Mouse (Mus musculus): ENCODE data around the gene Zfp428. TPM values are rescaled to one million over a fixed set of nuclear protein-coding genes. Genes with fewer than 3 reads are reported as not detected.

Gene Zfp428
- 16.5 and 16.7 TPM in 2 replicates for polyA plus RNA-seq (2015; fragmentation: Nextera tagmentation; extraction: Ambion mirVana)

GRCm38 (mm10) chr7:24506838-24507725, at the start of gene Zfp428:
Gene Zfp428 (plus strand): TSS chr7:24507006.
- peak; percentile 57 for DNase-seq (ENCODE audit: low spot score)

- peak; percentile 92 for DNase-seq (ENCODE audit: low spot score)
Observed at GRCm38 (mm10) chr7:24457726-24458370, 49.0 kb upstream of the Zfp428 start.

GRCm38 (mm10) chr7:24459440-24459839, 47.4 kb upstream of the Zfp428 start:
- DNase-seq (ENCODE audit: low spot score) = no peak

DNA sequence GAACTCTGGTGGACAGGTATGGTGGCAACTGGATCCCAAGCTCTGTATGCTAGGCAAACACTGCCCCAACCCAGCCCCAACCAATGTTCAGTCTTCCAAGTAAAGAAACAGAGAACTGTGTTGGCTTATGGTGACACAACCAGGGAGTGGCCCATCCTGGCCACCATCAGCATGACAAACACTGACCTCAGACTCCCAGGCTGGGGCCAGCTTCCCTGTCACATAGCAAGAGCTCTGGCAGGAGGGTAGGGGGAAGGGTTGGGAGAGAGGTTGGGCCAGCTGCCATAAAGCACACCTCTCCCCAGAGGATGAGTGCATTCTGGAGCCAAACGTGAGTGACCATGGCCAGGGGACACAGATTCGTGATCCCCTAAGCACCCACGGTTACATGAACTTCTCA, 47.0 kb upstream of the Zfp428 start:
- no peak for DNase-seq (ENCODE audit: low spot score)

- DNase-seq (ENCODE audit: low spot score) = no peak
Observed at GRCm38 (mm10) chr7:24461376-24462051, 45.3 kb upstream of the Zfp428 start.

DNA sequence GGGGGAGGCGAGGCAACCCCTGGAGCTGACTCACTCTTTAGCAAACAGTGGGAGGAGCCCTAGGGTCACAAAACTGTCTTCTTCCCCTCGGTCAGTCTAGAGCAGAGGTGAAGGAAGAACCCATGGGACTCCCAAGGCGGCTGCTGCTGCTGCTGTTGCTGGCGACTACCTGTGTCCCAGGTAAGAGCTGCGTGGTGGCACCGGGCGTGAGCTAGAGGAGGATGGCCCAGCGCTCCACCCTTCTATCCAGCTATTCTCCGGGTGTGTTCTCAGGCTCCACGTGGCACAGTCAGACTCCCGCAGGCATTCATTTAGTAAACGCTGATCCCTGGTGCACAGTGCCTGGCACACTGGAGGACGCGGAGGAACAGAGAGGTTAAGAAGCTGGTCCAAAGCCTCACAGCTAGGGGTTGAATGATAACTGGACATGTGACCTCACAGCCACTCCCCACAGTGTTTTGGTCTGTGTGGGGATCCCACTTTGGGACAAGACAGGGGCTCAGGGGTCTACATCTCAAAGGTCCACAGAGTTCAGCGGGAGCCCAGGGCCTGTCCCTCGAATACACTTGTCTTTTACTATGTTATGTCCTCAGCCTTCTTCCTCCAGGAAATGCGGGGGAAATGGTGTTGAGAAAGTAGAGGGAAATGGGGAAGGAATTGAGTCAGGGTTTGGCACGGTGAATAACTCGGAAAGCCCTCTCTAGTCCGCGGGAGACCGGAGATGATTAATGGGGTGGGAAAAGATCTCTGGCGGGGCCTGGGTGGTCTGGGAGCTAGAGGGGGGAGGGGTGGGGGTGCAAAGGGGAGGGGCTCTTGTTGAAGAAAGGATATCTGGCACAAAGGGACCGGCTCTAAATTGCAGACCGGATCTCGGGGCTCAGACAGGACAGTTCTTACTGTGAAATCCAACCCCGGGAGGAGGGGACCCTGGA, 44.2 kb upstream of the Zfp428 start, which contains the start of gene Plaur:
Plaur (plus strand) TSS at position 97 of the 932 bp plus-strand sequence.
- DNase-seq (ENCODE audit: low spot score) = no peak

GRCm38 (mm10) chr7:24466835-24467234, 40.0 kb upstream of the Zfp428 start:
- no peak for DNase-seq (ENCODE audit: low spot score)

DNA sequence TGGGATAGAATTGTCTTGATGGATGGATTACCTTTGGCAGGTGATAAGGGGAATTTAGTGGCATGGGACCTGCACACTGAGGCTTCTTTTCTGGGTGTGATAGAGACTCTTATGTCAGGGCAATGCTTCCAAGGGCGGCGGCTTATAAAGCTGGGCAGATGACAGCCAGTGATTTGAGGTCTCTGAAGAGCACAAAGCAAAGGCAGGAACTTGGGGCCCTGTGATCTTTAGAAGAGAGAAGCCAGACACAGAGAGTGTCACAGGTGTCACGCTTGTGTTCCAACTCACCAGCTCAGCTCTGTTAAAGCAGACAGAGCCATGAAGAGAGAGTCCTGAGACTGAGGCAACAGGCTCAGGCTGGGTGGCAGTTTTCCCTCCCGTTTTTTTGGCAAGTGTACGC, 38.9 kb upstream of the Zfp428 start:
- peak; percentile 81 for DNase-seq (ENCODE audit: low spot score)

- no peak for DNase-seq (ENCODE audit: low spot score)
Observed at GRCm38 (mm10) chr7:24469126-24469525, 37.7 kb upstream of the Zfp428 start.

DNA sequence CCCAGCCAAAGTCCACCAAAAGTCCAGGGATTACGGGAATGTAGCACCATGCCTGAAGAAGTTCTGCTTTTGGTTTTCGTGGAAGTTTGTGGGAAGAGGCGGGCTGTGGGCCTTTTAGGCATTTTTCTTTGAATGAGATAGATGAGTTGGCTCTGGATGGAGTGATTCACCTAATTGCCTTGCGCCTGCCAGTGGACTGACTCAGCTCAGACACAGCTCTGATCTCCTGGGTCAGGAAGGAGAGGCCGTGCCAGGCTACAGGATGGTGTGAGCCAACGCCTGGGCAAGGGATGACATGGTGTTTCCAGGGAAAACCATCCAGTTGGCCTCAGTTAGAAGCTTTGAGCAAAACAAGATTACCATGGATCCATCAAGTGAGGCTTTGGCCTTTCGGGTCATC, 36.5 kb upstream of the Zfp428 start:
- no peak for DNase-seq (ENCODE audit: low spot score)

DNA sequence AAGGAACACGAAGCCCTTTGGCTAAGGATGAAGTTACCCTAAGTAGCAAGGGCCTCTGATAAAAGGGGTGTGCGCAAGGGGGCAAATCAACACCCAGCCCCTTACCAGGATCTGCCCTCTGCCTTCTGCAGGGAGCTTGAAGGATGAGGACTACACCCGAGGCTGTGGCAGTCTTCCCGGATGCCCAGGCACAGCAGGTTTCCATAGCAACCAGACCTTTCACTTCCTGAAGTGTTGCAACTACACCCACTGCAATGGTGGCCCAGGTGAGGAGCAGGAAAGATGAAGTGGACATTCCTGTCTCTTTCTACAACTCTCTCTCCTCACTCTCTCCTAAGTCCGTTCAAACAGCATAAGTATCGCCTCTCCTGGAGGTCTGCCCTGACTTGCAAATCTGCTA, 34.4 kb upstream of the Zfp428 start:
- DNase-seq (ENCODE audit: low spot score) = no peak

DNA sequence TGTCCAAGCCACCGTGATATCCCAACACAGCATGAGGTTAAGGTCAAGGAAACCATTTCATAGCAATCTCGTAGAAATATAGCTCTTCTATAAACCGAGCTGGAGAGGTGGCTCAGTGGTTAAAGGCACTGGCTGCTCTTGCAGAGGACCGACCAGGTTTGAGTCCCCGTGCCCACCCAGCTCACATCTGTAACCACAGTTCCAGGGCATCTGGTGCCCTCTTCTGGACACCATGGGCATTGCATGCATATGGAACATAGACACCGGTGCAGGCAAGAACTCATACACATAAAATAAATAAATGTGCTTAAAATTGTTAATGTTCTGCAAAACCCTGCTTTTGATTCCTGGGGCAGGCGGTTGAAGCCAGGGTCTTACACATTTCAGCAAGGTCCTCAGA, 33.9 kb upstream of the Zfp428 start:
- DNase-seq (ENCODE audit: low spot score) = peak; percentile 60

- peak; percentile 58 for DNase-seq (ENCODE audit: low spot score)
Observed at GRCm38 (mm10) chr7:24473913-24474529, 32.8 kb upstream of the Zfp428 start.

- no peak for DNase-seq (ENCODE audit: low spot score)
Observed at GRCm38 (mm10) chr7:24474811-24475506, 31.8 kb upstream of the Zfp428 start.

DNA sequence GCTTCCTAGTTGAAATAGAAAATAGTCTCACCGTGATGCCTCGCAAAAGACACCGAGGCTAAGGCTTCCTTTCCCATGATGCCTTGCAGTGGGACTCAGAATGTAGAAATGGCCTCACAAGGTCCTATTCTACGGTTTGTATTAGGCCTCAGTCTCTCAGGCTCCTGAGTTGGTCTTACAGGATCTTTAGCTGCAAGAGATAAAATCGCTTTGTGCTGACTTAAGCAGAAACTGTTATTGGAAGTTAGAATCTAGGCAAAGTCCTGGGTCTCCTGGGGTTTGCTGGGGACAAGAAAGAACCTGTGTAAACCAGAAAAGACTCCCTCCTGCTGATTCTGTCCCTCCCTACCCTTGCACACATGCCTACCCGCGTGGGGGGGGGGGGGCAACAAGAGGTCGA, 30.5 kb upstream of the Zfp428 start:
- no peak for DNase-seq (ENCODE audit: low spot score)

- DNase-seq (ENCODE audit: low spot score) = no peak
Observed at GRCm38 (mm10) chr7:24476856-24477255, 29.9 kb upstream of the Zfp428 start.

DNA sequence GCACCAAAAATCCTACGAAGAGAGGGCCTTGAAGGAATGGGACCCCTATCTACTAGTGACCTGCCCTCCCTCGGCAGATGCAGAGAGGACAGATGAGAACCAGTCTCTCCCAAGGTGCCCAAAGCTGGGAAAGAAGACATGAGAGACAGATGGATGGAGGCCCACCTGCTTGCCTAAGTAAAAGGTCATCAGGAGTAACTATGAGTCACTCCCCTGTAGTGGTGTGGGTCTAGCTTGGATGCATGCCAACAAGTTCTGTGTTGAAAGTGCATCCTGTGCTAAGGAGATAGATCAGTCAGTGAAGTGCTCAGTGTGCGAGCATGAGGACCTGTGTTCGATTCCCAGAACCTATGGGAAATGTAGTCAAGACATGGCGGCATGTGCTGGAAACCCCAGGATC, 27.9 kb upstream of the Zfp428 start:
- no peak for DNase-seq (ENCODE audit: low spot score)

DNA sequence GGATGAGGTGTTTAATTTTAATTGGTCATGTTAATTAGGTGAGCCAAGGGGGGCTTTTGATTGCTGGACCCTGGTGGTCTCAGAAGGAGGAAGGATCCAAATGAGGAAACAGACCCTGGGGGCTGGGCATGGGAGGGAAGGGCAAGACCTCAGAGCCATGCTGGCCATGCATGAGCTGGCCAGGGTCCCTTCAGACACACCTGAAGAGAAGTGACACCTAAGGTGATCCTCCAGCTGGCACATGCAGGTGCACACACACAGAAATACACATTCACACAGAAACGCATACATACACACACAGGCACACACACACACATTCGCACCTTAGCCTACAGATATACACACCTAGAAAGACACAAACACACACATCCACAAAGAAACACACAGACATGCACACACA, 27.1 kb upstream of the Zfp428 start:
- DNase-seq (ENCODE audit: low spot score) = no peak

DNA sequence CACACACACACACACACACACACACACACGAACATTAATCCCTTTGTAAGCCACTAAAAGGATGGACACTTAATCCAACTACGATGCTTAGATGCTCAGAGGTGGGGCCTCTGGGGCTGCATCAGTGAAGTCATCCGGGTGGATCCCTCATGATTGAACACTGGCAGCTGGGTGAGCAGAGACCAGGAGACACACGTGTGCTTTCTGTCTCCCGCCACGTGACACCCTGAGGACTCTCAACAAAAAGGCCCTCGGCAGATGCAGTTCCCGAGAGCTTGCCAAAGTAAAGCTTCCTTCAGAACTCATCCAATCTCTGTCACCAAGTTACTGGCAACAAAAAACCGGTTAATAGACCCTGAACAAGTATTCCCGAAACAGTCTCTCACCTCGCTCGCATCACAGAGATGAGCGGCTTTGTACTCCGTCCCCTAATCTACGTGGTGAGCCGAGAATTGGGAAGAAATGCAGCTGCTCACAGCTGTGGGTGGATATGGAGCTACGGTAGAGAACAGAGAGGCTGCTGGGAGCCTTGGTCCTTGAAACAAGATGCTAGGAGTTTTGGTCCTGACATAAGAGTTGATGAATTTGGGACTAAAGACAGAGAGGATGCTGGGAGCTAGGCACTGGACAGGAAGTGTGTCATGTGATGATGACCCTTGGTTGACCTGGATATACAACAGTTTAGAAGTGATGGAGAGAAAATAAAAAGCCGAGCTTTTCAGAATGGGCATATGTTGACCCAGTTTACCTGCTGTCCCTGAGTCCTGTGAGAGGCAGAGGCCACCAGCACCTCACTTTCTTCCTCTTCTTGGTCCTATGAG, 26.5 kb upstream of the Zfp428 start:
- no peak for DNase-seq (ENCODE audit: low spot score)

Measured in thymus, postnatal 0 days (tissue).